In the genomic region with DNA sequence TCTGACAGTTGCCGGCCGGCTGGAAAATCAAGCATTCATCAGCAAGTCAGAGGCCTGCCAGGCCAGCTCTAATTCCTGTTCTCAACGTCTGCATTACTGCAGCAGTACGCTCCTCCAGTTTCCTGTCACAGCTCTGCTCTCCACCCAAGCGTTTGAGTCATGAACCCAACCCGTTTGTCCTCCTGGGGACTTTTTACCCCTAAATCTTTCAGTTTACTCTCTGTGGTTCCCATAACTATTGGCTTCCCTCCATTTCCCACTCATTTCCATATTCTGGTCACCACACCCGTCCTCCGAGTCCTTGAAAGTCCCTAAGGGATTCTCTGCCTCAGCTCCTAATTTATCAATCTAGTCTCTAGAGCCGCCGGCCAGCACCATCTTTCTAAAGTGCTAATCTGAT, we compare ENCODE assay signal across 24 mouse cellular contexts. TPM values are rescaled to one million over a fixed set of nuclear protein-coding genes. Genes with fewer than 3 reads are reported as not detected.
DNase-seq lines count a peak whose midpoint lies in the region; ATAC-seq lines count a peak whose summit lies in the region.
"Had no signal": no experiment of that assay in that cellular context is flagged by ENCODE, and none has a peak within 500 bp of the region (broad histone marks: within the 10 kb centered on the region; RNA-seq: fewer than 3 reads in every experiment).

No protein-coding gene starts in this region.

- H3K4me1 ChIP-seq in liver, embryonic 11.5 days (replicated peaks; ENCODE audit: control insufficient read depth, insufficient read depth, low read length): peaks cover 11% of the 10 kb centered on the region
- H3K4me1 ChIP-seq in liver, embryonic 16.5 days (ENCODE audit: control insufficient read depth, low read depth, low read length): peaks cover 5% of the 10 kb centered on the region; the same call in 1 of the 2 replicates
- H3K4me1 ChIP-seq: embryonic facial prominence, embryonic 12.5 days; forebrain, embryonic 15.5 days; limb, embryonic 10.5 days; midbrain, embryonic 12.5 days; neural tube, embryonic 12.5 days had no signal

- no peak overlapping the region for H3K9ac ChIP-seq in liver, embryonic 11.5 days (ENCODE audit: low read depth, low read length)
- no peak overlapping the region for H3K9ac ChIP-seq in liver, embryonic 16.5 days (ENCODE audit: low read depth, low read length)
- H3K9ac ChIP-seq: embryonic facial prominence, embryonic 12.5 days; forebrain, embryonic 15.5 days; midbrain, embryonic 12.5 days; neural tube, embryonic 12.5 days had no signal

- no peak for ATAC-seq in liver, embryonic 11.5 days (replicated peaks; ENCODE audit: low FRiP score)
- no peak for ATAC-seq in liver, embryonic 16.5 days (ENCODE audit: low read depth)
- ATAC-seq: forebrain, embryonic 15.5 days; hindbrain, embryonic 16.5 days; intestine, embryonic 16.5 days; Patski had no signal

- no peak overlapping the region for H3K4me3 ChIP-seq in liver, embryonic 11.5 days (ENCODE audit: low read depth, low read length)
- no peak overlapping the region for H3K4me3 ChIP-seq in liver, embryonic 16.5 days (ENCODE audit: low read depth, low read length)
- H3K4me3 ChIP-seq: embryonic facial prominence, embryonic 12.5 days; forebrain, embryonic 15.5 days; heart, adult 2 months; left cerebral cortex, adult 2 months; limb, embryonic 10.5 days; midbrain, embryonic 12.5 days; neural tube, embryonic 12.5 days had no signal

- 47% methylated on average over 10 of the region's 10 CpGs for WGBS in liver, embryonic 11.5 days
- 34% methylated on average over 10 of the region's 10 CpGs for WGBS in liver, embryonic 16.5 days (ENCODE audit: insufficient replicate concordance)

- no peaks in the 10 kb centered on the region for H3K36me3 ChIP-seq in liver, embryonic 11.5 days (ENCODE audit: control insufficient read depth, insufficient read depth, low read length)
- no peaks in the 10 kb centered on the region for H3K36me3 ChIP-seq in liver, embryonic 16.5 days (ENCODE audit: control insufficient read depth, insufficient read depth)
- H3K36me3 ChIP-seq: embryonic facial prominence, embryonic 12.5 days; forebrain, embryonic 15.5 days; limb, embryonic 10.5 days; midbrain, embryonic 12.5 days; neural tube, embryonic 12.5 days had no signal

- DNase-seq in heart, adult 18-20 months: peak; percentile 19 to 25
- no peak for DNase-seq in heart, postnatal 4 days
- peak; percentile 29 for DNase-seq in kidney, postnatal 4 days
- no peak for DNase-seq in kidney, adult 18-20 months
- DNase-seq in liver, embryonic 11.5 days (ENCODE audit: low spot score): no peak
- DNase-seq in thymus, postnatal 36 days: no peak
- DNase-seq: adrenal gland, adult 8-10 months; cerebellum, adult 9-11 months; heart, postnatal 14 days; kidney, postnatal 36 days; layer of hippocampus, adult 9-11 months; lung, adult 18-20 months; thymus, postnatal 14 days had no signal

- 0 out of 2 replicates have a peak overlapping the region, but pooled peaks have one; percentile 14 for H3K27ac ChIP-seq in liver, embryonic 11.5 days (ENCODE audit: low read depth, low read length)
- peak overlapping the region; percentile 71 for H3K27ac ChIP-seq in liver, embryonic 16.5 days (ENCODE audit: low read length)
- H3K27ac ChIP-seq: embryonic facial prominence, embryonic 12.5 days; forebrain, embryonic 15.5 days; heart, adult 2 months; left cerebral cortex, adult 2 months; limb, embryonic 10.5 days; midbrain, embryonic 12.5 days; neural tube, embryonic 12.5 days had no signal

- no peaks in the 10 kb centered on the region for H3K9me3 ChIP-seq in liver, embryonic 11.5 days (ENCODE audit: control insufficient read depth, low read length)
- H3K9me3 ChIP-seq in liver, embryonic 16.5 days (replicated peaks; ENCODE audit: control insufficient read depth, low read length): no peaks in the 10 kb centered on the region
- H3K9me3 ChIP-seq: embryonic facial prominence, embryonic 12.5 days; forebrain, embryonic 15.5 days; limb, embryonic 10.5 days; midbrain, embryonic 12.5 days; neural tube, embryonic 12.5 days had no signal

- H3K27me3 ChIP-seq in liver, embryonic 11.5 days (replicated peaks; ENCODE audit: control insufficient read depth, insufficient read depth, low read length): no peaks in the 10 kb centered on the region
- no peaks in the 10 kb centered on the region for H3K27me3 ChIP-seq in liver, embryonic 16.5 days (ENCODE audit: control insufficient read depth, insufficient read depth, low read depth, low read length)
- H3K27me3 ChIP-seq: forebrain, embryonic 15.5 days; neural tube, embryonic 12.5 days; Patski had no signal

- H3K4me2 ChIP-seq in liver, embryonic 11.5 days: no peak overlapping the region
- H3K4me2 ChIP-seq in liver, embryonic 16.5 days (ENCODE audit: low read depth, low read length): no peak overlapping the region
- H3K4me2 ChIP-seq: embryonic facial prominence, embryonic 12.5 days; forebrain, embryonic 15.5 days; midbrain, embryonic 12.5 days; neural tube, embryonic 12.5 days had no signal

RNA-seq across cellular contexts. Expression of a gene that starts 42.8 kb away (rescaled TPM):
- 1 to 10 TPM in 1 of 2 experiments, under 1 TPM in 1; 0.79 to 1.3 TPM for total RNA-seq in heart, adult 18-20 months (2021)
- 1 to 10 TPM; 1.1 TPM for total RNA-seq in heart, postnatal 4 days (2021)
- 41.7 and 42.4 TPM in 2 replicates for polyA plus RNA-seq in liver, embryonic 11.5 days (2014; fragmentation: Nextera tagmentation; extraction: Ambion mirVana)
- polyA plus RNA-seq in liver, embryonic 16.5 days (2015; fragmentation: Nextera tagmentation; extraction: Ambion mirVana): 14.5 and 15.5 TPM in 2 replicates

Comparison
In these comparisons a context has a peak if more than half of its experiments do, and no peak if none do; other contexts are left out.
1. DNase-seq: peak in heart, adult 18-20 months (2 of 2) and kidney, postnatal 4 days (2 of 2); none in heart, postnatal 4 days (single experiment), kidney, adult 18-20 months (single experiment), liver, embryonic 11.5 days (single experiment) and thymus, postnatal 36 days (0 of 2).